In the genomic region with DNA sequence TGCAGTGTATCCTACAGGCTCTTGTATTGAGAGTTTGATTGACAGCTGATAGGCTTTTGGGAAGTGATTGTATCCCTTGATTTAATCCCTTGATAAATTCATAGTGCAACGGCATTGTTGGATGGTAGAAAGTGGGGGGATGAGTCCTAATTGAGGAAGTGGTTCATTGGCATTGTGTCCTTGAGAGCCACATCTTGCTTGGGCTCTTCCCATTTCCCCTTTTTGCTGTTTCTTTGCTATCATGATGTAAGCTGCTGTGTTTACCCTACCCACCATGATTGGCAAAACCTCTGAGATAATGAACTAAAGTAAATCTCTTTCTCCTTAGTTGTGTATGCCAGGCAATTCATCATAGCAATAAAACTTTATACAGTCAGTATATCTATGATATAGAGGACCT, we compare ENCODE assay signal across 13 mouse cellular contexts.
"Had no signal": no experiment of that assay in that cellular context is flagged by ENCODE, and none has a peak within 500 bp of the region (broad histone marks: within the 10 kb centered on the region; RNA-seq: fewer than 3 reads in every experiment).

No protein-coding gene starts in this region.

- H3K9ac ChIP-seq: kidney, embryonic 15.5 days; limb, embryonic 15.5 days; liver, embryonic 12.5 days; lung, embryonic 14.5 days; midbrain, embryonic 12.5 days; neural tube, embryonic 15.5 days had no signal

- H3K27ac ChIP-seq: kidney, embryonic 15.5 days; left cerebral cortex, adult 2 months; limb, embryonic 15.5 days; liver, embryonic 12.5 days; midbrain, embryonic 12.5 days; neural tube, embryonic 15.5 days; stomach, postnatal 0 days had no signal

- ATAC-seq: liver, embryonic 12.5 days had no signal

- H3K4me2 ChIP-seq: kidney, embryonic 15.5 days; limb, embryonic 15.5 days; liver, embryonic 12.5 days; lung, embryonic 14.5 days; midbrain, embryonic 12.5 days; neural tube, embryonic 15.5 days had no signal

- H3K36me3 ChIP-seq: kidney, embryonic 15.5 days; limb, embryonic 15.5 days; liver, embryonic 12.5 days; midbrain, embryonic 12.5 days; neural tube, embryonic 15.5 days had no signal

- H3K4me1 ChIP-seq: kidney, embryonic 15.5 days; limb, embryonic 15.5 days; liver, embryonic 12.5 days; midbrain, embryonic 12.5 days; neural tube, embryonic 15.5 days had no signal

- H3K9me3 ChIP-seq: kidney, embryonic 15.5 days; limb, embryonic 15.5 days; liver, embryonic 12.5 days; midbrain, embryonic 12.5 days; neural tube, embryonic 15.5 days had no signal

- H3K27me3 ChIP-seq: kidney, embryonic 15.5 days; limb, embryonic 15.5 days; liver, embryonic 12.5 days; midbrain, embryonic 12.5 days; neural tube, embryonic 15.5 days had no signal

- H3K4me3 ChIP-seq: kidney, embryonic 15.5 days; left cerebral cortex, adult 2 months; limb, embryonic 15.5 days; liver, embryonic 12.5 days; midbrain, embryonic 12.5 days; myocyte; neural tube, embryonic 15.5 days had no signal

- DNase-seq: kidney, adult 2 months; kidney, postnatal 14 days; lung, embryonic 14.5 days; lung, postnatal 14 days; thymus, postnatal 4 days had no signal
